Mouse (Mus musculus) urinary bladder, postnatal 25 days (tissue): ENCODE measurements around the gene Ddah2.
A peak's percentile ranks its signal among the peaks of the same experiment; 100 is the strongest.

Experiments used
- DNase-seq: peaks from one replicate; pipeline ENCODE4 v3.0.0; 2022; ENCODE audit warnings: low spot score

Ddah2 gene

DNA sequence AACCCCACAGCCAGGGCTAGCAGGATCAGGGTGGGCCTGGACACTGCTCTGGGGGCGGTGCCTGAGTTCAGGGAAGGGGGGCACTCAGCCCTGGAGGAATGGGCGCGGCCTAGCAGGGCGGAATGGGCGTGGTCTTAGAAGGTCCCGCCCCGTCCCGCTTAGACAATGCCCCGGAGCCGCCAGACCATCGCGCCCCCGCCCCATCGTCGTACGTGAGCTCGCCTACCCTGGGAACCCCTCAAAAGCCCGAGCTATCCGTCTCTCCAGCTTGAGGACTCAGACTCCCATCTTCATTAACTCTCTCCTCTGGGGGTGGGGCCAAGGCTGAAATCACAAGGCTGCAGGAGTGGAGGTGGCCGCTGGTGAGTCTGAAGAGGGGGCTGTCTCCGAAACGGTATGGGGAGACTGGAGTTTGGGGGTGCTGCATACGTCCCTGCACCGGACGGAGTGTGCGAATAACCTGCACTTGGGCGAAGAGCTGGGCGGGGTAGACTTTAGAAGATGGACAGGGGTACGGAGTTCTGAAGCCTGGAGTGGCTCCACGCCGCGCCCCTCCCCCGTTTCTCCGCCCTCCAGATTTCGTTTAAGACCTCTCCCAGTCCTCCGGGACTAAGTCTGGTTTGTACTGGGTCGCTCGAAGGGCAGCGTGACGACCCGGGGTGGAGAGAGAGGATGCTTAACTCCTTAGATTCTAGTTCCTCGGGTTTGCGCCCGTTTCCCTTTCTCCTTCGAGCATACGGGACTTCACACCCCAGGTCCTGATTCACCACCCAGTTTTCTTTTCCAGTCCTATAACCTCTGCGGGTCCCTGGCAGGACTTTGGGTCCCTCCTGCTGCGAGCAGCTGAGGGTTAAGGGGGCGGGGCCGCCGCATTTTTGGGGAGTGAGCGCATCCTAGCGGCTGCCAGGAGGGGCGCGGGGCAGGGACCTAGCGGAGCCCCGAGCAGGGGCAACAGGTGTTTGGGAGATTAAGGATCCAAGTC, at the start of gene Ddah2:
Gene Ddah2, plus strand, starts transcription at position 125 of the 982 bp plus-strand sequence.
- DNase-seq = peak; percentile 83

DNA sequence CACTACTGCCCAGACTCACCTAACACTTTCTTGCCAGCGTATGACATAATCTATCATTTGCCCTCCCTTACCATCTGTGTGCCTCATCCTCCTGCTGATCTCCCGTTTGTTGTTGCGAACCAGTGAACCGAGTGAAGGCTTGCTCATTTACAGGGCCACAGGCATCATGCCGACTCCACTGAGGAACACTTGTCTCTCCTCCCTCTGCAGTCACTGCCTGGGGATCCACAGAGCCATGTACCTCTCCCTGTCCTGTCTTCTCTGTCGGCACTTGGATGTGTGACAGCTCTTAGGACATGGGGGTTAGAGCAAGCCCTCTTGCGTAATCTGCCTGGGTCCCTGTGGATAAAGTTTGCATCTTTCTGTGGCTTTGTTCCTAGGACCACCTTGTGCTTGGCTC, 49.2 kb upstream of the Ddah2 start:
- DNase-seq = no peak

DNA sequence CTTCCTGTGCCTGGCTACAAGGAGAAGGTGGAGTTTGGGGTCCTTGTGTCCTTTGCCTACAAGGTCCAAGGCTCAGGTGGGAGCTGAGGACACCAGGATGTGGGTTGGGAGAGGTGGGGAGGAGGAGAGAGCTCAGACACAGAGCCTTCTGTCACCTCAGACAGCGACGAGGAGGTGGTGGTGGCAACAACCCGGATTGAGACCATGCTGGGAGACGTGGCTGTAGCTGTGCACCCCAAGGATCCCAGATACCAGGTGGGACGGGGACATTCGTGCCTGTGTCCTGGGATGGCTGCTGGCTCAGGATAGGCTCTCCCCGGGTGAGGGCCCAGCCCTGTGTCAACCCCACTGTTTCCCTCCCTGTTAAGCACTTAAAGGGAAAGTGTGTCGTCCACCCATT, 47.4 kb upstream of the Ddah2 start:
- DNase-seq = no peak

DNA sequence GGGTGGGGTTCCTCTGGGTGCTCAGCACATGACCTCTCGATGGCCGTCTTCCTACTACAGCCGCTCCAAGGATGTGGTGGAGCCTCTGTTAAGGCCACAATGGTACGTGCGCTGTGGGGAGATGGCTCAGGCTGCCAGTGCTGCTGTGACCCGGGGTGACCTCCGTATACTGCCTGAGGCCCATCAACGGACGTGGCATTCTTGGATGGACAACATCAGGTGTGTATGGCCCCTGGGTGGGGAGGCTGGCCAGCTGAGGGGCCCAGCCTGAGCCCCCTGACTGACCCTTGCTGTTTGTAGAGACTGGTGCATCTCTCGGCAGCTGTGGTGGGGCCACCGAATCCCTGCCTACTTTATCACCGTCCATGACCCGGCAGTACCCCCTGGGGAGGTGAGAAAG, 46.4 kb upstream of the Ddah2 start:
- no peak for DNase-seq

DNA sequence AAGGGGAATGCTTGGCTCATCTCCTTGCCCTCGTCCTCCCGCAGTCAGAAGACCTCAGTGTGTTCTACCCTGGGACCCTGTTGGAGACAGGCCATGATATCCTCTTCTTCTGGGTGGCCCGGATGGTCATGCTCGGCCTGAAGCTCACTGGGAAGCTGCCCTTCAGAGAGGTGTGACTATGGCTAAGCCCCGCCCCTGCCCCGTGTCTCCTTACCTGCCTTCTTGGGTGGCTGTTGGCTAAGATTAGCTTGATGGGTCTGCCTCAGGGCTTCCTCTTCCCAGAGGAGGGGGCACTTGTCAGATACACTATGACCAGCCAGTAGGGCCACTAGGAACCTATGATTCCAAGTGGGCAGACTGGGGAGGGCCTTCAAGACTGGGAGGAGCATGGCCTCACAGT, 45.6 kb upstream of the Ddah2 start:
- no peak for DNase-seq

DNA sequence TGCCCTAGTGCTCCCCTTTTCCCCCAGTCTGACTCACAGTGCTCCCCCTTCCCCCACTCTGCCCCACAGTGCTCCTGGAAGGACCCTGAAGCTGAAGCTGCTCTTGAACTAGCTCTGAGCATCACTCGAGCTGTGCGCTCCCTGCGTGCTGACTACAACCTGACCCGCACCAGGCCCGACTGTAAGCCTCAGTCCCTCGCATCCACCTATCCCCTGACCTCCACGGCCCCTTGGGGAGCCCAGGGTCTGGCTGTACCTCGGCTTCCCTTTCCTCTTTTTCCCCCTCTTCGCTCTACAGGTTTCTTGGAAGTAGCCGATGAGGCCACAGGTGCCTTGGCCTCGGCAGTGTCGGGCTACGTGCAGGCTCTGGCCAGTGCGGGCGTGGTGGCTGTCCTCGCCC, 43.5 kb upstream of the Ddah2 start:
- no peak for DNase-seq

DNA sequence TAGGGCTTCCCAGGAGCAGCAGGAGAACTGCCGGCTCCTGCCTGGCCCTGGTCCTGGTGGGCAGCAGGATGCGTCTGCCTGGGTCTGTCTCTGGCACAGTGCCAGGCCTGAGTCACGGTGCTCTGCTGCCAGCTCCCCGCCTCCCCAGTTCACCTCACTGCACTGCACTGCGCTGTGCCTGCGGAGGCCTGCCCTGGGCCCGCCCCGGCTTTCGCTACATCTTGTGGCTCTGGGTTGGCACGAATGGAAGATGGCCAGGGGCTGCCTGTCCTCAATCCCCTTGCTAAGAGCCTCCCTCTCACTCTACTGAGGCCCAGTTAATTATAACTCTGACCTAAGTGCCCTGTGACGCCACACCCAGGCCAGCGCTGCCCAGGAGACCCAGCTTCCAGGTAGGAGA, 42.5 kb upstream of the Ddah2 start, which contains the start of gene Vwa7:
Gene Vwa7, plus strand, starts transcription at position 204 of the 400 bp plus-strand sequence.
- peak; percentile 62 for DNase-seq

DNA sequence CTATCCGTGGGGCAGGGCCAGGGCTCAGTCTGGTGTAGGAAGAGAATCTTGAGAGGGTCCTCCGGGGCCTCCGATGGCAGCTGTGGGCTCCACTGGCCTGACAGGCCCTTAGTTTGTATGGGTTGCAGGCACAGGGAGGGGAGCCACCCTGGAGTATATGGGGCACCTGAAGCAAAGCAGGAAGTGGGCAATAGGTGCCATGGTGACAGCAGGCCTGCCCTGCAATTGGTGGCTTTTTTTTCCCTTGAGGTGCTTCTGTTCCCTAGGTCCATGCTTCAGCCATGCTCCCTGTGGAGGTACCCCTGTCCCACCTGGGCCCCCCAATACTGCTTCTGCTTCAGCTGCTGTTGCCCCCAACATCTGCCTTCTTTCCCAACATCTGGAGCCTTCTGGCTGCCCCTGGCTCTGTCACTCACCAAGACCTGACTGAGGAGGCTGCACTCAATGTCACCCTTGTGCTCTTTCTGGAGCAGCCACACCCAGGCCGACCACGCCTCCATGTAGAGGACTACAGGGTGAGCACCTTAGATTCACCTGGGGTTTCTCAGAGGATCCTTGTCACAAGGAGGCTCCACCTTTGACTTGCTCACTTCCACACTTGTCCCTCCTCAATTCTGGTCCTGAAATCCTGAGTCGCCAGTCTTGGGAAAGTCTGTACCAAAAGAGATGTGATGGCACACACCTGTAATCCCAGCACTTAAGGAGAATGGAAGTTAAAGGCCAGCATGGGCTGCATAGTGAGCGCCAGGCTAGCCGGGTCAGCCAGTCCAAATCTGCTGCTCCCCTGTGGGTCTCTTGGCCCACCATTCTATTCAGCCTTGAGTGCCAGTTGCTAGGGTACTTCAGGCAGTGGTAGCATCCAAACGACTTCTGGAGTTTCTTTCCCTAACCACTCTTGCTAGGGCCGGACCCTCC, 41.8 kb upstream of the Ddah2 start:
- no peak for DNase-seq

DNA sequence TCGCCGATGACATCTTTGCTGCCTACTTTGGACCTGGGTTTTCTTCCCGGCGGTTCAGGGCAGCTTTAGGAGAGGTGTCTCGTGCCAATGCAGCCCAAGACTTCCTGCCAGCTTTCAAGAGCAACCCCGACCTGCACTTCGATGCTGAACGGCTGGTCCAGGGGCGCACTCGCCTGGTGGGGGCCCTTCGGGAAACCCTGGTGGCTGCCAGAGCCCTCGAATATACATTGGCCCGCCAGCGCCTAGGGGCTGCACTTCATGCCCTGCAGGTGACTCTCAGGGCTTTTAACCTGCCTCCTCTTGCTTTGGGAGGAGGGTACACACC, 41.2 kb upstream of the Ddah2 start:
- no peak for DNase-seq

DNA sequence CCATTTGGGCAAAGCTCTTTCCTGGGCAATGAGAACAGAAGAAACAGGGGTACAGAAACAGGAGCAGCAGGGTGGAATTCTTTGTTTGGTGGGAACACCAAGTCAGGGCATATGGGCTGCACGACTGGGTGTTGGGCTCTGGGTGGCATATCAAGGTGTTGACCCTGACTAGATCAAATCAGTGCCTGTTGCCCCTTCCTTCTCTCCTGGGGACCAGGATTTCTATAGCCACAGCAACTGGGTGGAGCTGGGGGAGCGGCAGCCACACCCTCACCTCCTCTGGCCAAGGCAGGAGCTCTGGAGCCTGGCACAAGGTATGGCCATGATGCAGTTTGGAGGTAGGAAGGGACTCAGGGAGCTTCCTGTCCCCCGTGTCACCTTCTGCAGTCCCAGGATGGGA, 40.7 kb upstream of the Ddah2 start:
- no peak for DNase-seq

DNA sequence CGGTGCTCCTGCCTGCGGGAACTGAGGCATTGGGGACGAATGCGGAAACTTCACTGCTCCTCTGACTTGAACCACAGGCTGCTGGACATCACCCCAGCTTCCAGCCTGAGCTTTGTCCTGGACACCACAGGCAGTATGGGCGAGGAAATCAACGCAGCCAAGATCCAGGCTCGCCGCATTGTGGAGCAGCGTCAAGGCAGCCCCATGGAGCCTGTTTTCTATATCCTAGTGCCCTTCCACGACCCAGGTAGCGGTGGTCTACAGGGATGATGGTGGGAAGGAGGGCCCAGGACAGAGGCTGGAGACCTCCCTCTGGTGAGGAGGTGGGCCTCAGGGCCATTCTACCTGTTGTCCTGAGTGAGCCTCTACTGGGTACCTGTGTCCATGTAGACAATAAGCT, 38.9 kb upstream of the Ddah2 start:
- no peak for DNase-seq

DNA sequence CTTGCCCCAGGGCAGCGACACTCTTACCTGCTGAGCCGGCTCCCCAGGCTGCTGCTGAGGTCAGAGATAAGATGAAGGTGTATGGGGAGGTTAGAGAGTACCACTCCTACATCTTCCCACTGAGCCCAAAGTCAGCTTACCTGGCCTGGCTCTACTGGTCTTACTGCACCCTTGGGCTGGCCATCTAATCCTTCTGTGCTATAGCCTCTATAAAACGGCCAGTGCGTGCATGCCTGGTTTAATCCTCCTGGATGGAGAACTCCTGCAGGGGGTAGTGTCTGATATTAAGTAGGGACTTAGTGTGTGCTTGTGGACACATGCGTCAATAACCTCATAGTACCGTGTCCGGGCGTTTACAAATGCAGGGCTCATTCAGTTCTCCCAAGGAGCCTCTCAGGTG, 38.3 kb upstream of the Ddah2 start:
- no peak for DNase-seq

DNA sequence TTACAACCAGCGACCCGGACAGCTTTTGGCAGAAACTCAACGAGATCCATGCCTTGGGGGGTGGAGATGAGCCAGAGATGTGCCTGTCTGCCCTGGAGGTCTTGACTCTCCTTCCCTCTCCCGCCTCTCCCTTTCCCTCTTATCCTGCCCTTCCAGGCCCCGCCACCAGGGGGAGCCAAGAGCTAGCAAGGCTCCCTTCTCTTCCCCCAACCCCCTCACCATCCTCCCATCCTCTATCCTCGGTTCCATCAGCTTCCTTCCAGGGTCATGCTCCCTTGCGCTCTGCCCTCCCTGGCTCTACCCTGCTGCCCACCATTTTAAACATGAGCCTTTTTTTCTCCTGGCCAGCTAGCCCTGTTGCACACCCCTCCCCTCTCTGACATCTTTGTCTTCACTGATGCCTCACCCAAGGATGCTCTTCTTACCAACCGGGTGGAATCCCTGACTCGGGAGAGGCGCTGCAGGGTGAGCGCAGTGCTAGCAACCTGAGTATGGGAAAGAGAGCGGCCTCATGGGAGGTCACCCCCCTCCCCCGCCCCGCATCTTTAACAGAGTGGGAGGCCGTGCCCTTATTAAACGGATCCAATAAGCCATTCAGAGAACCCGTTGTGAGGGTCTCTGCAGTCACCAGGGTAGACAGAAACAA, 37.5 kb upstream of the Ddah2 start:
- DNase-seq = peak; percentile 90

DNA sequence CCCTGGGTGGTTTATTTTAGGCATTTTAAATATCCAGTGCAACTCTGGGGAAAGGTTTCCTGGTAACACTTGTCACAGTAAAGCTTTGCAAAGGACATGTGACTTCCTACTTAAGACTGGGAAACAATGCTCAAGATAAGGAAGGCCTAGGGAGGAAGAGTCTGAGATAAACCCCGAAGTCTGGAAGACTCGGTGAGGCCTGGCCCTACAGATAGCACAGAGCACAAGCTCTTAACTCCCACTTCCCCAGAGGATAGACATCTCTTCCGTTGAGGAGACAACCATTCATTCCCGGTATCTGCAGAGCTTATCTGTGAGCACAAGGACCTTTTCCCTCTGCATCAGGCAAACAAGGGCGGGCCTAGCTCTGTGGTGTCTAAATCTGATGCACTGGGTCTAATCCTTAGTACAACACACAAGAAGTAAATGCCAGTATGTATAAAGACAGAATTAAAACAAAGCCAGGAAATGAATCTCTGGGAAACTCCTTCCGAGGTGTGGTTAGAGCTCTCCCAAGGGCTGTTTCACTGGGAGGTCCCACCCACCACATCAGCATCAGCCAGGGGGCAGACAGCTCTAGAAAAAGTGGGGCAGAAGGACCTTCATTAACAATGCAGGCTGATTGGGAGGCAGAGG, 36.9 kb upstream of the Ddah2 start:
- no peak for DNase-seq

DNA sequence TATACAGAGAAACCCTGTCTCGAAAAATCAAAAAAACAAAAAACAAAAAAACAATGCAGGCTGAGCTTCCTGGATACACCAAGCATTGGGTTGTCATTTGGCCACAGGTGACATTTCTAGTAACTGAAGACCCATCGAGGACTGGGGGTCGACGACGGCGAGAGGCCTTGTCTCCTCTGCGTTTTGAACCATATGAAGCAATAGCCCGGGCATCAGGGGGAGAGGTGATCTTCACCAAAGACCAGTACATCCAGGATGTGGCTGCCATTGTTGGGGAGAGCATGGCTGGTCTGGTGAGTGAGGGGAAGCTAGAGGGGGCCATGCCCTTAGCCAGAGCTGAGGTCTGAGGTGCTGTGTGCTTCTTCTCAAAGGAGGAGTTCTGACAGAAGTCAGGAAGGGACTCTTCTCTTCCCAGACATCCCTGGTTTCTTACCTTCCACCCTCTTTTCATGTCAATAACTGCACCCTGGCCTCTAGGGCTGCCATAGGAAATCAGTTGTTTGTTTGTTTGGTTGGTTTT, 36.2 kb upstream of the Ddah2 start:
- DNase-seq = no peak

DNA sequence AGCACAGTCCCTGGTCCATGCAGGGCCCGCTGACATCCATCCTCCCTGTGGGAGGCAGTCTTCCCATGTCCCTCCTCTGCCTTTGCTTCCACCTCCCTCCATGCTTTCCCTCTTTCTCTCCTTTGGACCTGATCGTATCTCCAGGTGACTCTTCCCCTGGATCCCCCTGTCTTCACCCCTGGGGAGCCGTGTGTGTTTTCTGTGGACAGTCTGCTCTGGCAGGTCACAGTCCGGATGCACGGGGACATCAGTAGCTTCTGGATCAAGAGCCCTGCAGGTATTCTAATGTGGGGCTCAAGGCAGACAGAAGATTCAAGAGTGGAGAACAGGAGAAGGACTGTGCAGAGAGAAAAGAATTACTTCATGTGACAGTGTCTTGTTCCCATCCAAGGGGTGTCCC, 35.6 kb upstream of the Ddah2 start:
- DNase-seq = no peak

DNA sequence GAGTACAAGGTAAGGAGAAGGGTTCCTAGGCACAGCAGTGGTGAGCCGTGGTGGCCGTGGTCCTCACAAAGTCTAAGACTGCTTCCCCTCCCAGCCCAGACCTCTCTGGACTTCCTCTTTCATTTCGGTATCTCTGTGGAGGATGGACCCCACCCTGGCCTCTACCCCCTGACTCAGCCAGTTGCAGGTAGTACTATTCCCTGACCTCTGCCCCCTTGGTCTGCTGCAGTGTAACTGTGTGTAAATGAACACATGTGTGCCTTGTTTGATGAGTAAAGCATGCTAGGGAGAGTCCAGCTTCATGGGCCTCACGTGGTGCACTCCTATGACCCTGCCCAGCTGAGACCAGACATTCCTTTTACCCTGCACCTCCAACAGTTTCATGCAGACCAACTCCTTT, 35.1 kb upstream of the Ddah2 start:
- DNase-seq = no peak

DNA sequence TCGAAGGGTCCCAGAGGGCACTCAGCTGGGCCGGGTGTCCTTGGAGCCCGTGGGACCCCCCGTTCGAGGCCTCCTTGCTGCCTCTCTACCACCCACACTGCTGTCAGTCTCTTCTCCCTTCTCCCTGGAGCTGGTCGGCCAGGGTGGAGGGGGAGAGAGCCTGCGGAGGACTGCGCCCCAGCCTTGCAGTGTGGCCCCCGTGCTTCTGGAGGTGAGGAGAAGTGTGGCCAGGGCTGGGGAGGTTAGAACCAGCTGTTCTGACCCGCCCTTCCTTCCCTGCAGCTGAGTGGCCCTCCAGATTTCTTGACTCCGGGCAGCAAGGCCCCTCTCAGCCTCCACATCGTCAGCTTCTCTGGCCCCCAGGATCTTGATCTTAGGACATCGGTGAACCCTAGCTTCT, 34.6 kb upstream of the Ddah2 start:
- no peak for DNase-seq

DNA sequence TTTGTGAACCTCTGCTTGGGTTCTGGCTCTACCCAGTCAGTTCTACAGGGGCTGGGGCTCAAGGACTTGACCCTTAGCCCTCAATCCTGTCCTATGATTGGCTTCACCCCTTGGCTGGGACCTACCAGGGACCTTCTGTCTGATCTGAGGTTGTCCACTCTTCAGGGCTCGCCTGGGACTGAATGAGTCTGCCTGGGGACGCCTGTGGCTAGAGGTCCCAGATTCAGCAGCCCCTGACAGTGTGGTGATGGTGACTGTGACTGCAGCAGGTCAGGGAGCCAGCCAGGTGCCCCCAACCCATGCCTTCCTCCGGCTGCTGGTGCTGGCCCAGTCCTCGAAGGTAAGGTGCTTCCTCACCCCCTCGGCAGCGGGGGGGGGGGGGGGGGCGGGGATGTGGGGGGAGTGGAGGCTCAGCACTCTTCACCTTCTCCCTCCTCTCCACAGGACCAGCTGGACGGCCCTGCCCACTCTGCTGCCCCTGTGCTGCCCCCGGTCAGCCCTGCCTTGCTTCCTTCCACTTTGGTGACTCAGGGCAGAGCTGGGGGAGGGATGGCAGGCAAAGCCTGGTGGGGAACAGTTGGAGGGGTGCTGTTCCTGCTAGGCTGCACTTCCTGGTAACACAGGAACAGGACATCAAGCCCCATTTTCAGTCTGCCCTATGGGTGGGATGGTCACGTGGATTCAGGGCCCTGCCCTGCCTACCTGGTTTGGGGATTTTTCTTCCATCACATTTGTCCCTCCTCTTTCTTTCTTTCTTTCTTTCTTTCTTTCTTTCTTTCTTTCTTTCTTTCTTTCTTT, 33.9 kb upstream of the Ddah2 start:
- no peak for DNase-seq

DNA sequence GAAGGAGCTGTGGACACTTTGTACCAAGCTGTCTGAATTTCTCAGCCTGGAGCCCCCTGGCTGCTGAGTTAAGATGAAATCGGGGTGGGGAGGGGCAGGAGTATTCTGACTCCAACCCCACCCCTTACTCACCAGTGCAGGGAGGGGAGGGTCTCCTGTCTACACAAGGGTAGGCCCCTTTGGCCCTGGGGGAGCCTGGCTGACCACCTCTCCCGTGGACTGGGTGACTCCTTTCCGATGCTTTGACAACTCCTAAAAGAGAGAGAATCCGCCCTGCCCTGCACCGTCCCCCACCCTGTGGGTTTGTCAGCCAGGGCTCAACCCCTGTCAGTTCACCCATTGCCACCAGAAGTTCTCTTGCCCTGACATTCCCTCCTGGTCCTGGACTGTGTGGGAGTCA, 32.6 kb upstream of the Ddah2 start:
- DNase-seq = no peak
